Mouse (Mus musculus): ENCODE measurements at regions not wholly inside any gene's neighbourhood (a gene's known extent, or its start where the extent isn't known, plus 50 kb on each side); places are given as distances from the start of the nearest gene placed in this dataset.

GRCm38 (mm10) chr7:124777822-124778221 lies 666.7 kb upstream of the Kdm8 start:
- Histone ChIP-seq H3K9ac (no peak overlapping the region), H3K4me1 (no peaks in the 10 kb centered on the region), H3K4me3 (replicated peaks) (no peak overlapping the region), H3K4me2 (no peak overlapping the region), H3K36me3 (no peaks in the 10 kb centered on the region), H3K27ac (no peak overlapping the region), H3K27me3 (replicated peaks) (no peaks in the 10 kb centered on the region), H3K9me3 (no peaks in the 10 kb centered on the region)
- ATAC-seq (ENCODE audit: insufficient read depth, low FRiP score, low read depth), result no peak
- 56% methylated on average over 1 of the region's 1 CpGs for WGBS

GRCm38 (mm10) chr7:124782816-124783215 lies 661.7 kb upstream of the Kdm8 start:
- no peak overlapping the region for H3K9ac ChIP-seq

GRCm38 (mm10) chr7:124784995-124785394 lies 659.5 kb upstream of the Kdm8 start:
- whole genome bisulfite sequencing, result 63% methylated on average over 2 of the region's 2 CpGs
- ATAC-seq (ENCODE audit: insufficient read depth, low FRiP score, low read depth), result no peak
- H3K4me2 ChIP-seq, result no peak overlapping the region

More at GRCm38 (mm10) chr7:124782816-124783215, 661.7 kb upstream of the Kdm8 start:
- H3K4me2 ChIP-seq, result no peak overlapping the region
- H3K27ac ChIP-seq, result no peak overlapping the region
- H3K9me3 ChIP-seq, result no peaks in the 10 kb centered on the region
- no peaks in the 10 kb centered on the region for H3K4me1 ChIP-seq
- H3K36me3 ChIP-seq, result no peaks in the 10 kb centered on the region
- WGBS, result 55% methylated on average over 4 of the region's 4 CpGs
- ATAC-seq (ENCODE audit: insufficient read depth, low FRiP score, low read depth), result no peak
- no peak overlapping the region for H3K4me3 ChIP-seq (replicated peaks)
- no peaks in the 10 kb centered on the region for H3K27me3 ChIP-seq (replicated peaks)

GRCm38 (mm10) chr7:124785896-124786295 lies 658.6 kb upstream of the Kdm8 start:
- Histone ChIP-seq H3K36me3 (no peaks in the 10 kb centered on the region), H3K4me1 (no peaks in the 10 kb centered on the region), H3K27me3 (replicated peaks) (no peaks in the 10 kb centered on the region), H3K4me3 (replicated peaks) (no peak overlapping the region), H3K9me3 (no peaks in the 10 kb centered on the region), H3K4me2 (no peak overlapping the region), H3K27ac (no peak overlapping the region), H3K9ac (no peak overlapping the region)
- WGBS, result 89% methylated on average over 8 of the region's 8 CpGs
- no peak for ATAC-seq (ENCODE audit: insufficient read depth, low FRiP score, low read depth)

More at GRCm38 (mm10) chr7:124784995-124785394, 659.5 kb upstream of the Kdm8 start:
- no peaks in the 10 kb centered on the region for H3K4me1 ChIP-seq
- no peak overlapping the region for H3K4me3 ChIP-seq (replicated peaks)
- no peak overlapping the region for H3K27ac ChIP-seq
- no peak overlapping the region for H3K9ac ChIP-seq
- no peaks in the 10 kb centered on the region for H3K36me3 ChIP-seq
- H3K27me3 ChIP-seq (replicated peaks), result no peaks in the 10 kb centered on the region
- H3K9me3 ChIP-seq, result no peaks in the 10 kb centered on the region

GRCm38 (mm10) chr7:124788781-124789180 lies 655.7 kb upstream of the Kdm8 start:
- Histone ChIP-seq H3K4me1 (no peaks in the 10 kb centered on the region), H3K36me3 (no peaks in the 10 kb centered on the region), H3K27me3 (replicated peaks) (no peaks in the 10 kb centered on the region), H3K4me3 (replicated peaks) (no peak overlapping the region), H3K9ac (no peak overlapping the region), H3K9me3 (no peaks in the 10 kb centered on the region), H3K4me2 (no peak overlapping the region), H3K27ac (no peak overlapping the region)
- no peak for ATAC-seq (ENCODE audit: insufficient read depth, low FRiP score, low read depth)
- 61% methylated on average over 3 of the region's 3 CpGs for WGBS

GRCm38 (mm10) chr7:124803101-124803500 lies 641.4 kb upstream of the Kdm8 start:
- ATAC-seq (ENCODE audit: insufficient read depth, low FRiP score, low read depth), result no peak
- Histone ChIP-seq H3K4me3 (replicated peaks) (no peak overlapping the region), H3K9ac (no peak overlapping the region), H3K36me3 (no peaks in the 10 kb centered on the region), H3K27ac (no peak overlapping the region), H3K27me3 (replicated peaks) (no peaks in the 10 kb centered on the region), H3K4me1 (no peaks in the 10 kb centered on the region), H3K9me3 (no peaks in the 10 kb centered on the region), H3K4me2 (no peak overlapping the region)
- WGBS, result 82% methylated on average over 3 of the region's 3 CpGs

- H3K36me3 ChIP-seq, result no peaks in the 10 kb centered on the region
- no peak overlapping the region for H3K4me3 ChIP-seq (replicated peaks)
- no peak overlapping the region for H3K27ac ChIP-seq
- H3K9me3 ChIP-seq, result no peaks in the 10 kb centered on the region
- H3K4me2 ChIP-seq, result no peak overlapping the region
- no peak for ATAC-seq (ENCODE audit: insufficient read depth, low FRiP score, low read depth)
- no peak overlapping the region for H3K9ac ChIP-seq
- no peaks in the 10 kb centered on the region for H3K27me3 ChIP-seq (replicated peaks)
- no peaks in the 10 kb centered on the region for H3K4me1 ChIP-seq
Measured at GRCm38 (mm10) chr7:124834692-124835091, 609.8 kb upstream of the Kdm8 start.

GRCm38 (mm10) chr7:124836531-124836930 lies 607.9 kb upstream of the Kdm8 start:
- H3K27me3 ChIP-seq (replicated peaks), result no peaks in the 10 kb centered on the region

GRCm38 (mm10) chr7:124855056-124855455 lies 589.4 kb upstream of the Kdm8 start:
- H3K9ac ChIP-seq, result no peak overlapping the region
- no peaks in the 10 kb centered on the region for H3K36me3 ChIP-seq
- no peaks in the 10 kb centered on the region for H3K27me3 ChIP-seq (replicated peaks)
- no peaks in the 10 kb centered on the region for H3K4me1 ChIP-seq
- no peak overlapping the region for H3K4me2 ChIP-seq
- no peak for ATAC-seq (ENCODE audit: insufficient read depth, low FRiP score, low read depth)
- no peaks in the 10 kb centered on the region for H3K9me3 ChIP-seq
- no peak overlapping the region for H3K27ac ChIP-seq
- no peak overlapping the region for H3K4me3 ChIP-seq (replicated peaks)
- WGBS, result 73% methylated on average over 5 of the region's 5 CpGs

More at GRCm38 (mm10) chr7:124836531-124836930, 607.9 kb upstream of the Kdm8 start:
- Histone ChIP-seq H3K4me1 (no peaks in the 10 kb centered on the region), H3K4me3 (replicated peaks) (no peak overlapping the region), H3K4me2 (no peak overlapping the region), H3K36me3 (no peaks in the 10 kb centered on the region), H3K9ac (no peak overlapping the region), H3K27ac (no peak overlapping the region), H3K9me3 (no peaks in the 10 kb centered on the region)
- no peak for ATAC-seq (ENCODE audit: insufficient read depth, low FRiP score, low read depth)
- 92% methylated on average over 3 of the region's 3 CpGs for WGBS

- no peaks in the 10 kb centered on the region for H3K9me3 ChIP-seq
- no peaks in the 10 kb centered on the region for H3K4me1 ChIP-seq
- no peak overlapping the region for H3K27ac ChIP-seq
- no peaks in the 10 kb centered on the region for H3K36me3 ChIP-seq
- H3K9ac ChIP-seq, result no peak overlapping the region
- ATAC-seq (ENCODE audit: insufficient read depth, low FRiP score, low read depth), result no peak
- no peaks in the 10 kb centered on the region for H3K27me3 ChIP-seq (replicated peaks)
- H3K4me3 ChIP-seq (replicated peaks), result no peak overlapping the region
- WGBS, result 74% methylated on average over 3 of the region's 3 CpGs
- H3K4me2 ChIP-seq, result no peak overlapping the region
Measured at GRCm38 (mm10) chr7:124857106-124857505, 587.4 kb upstream of the Kdm8 start.

- WGBS, result 68% methylated on average over 2 of the region's 2 CpGs
- no peaks in the 10 kb centered on the region for H3K36me3 ChIP-seq
- no peak overlapping the region for H3K9ac ChIP-seq
- H3K9me3 ChIP-seq, result no peaks in the 10 kb centered on the region
- H3K4me1 ChIP-seq, result no peaks in the 10 kb centered on the region
- H3K4me3 ChIP-seq (replicated peaks), result no peak overlapping the region
- no peaks in the 10 kb centered on the region for H3K27me3 ChIP-seq (replicated peaks)
- H3K27ac ChIP-seq, result no peak overlapping the region
- no peak for ATAC-seq (ENCODE audit: insufficient read depth, low FRiP score, low read depth)
- no peak overlapping the region for H3K4me2 ChIP-seq
Measured at GRCm38 (mm10) chr7:124861397-124861796, 583.1 kb upstream of the Kdm8 start.

- WGBS, result 38% methylated on average over 6 of the region's 6 CpGs
- H3K4me3 ChIP-seq (replicated peaks), result no peak overlapping the region
- H3K27me3 ChIP-seq (replicated peaks), result no peaks in the 10 kb centered on the region
- ATAC-seq (ENCODE audit: insufficient read depth, low FRiP score, low read depth), result peak; percentile 68; the same call in 1 of the 2 replicates
- H3K36me3 ChIP-seq, result no peaks in the 10 kb centered on the region
- peak overlapping the region; percentile 76; the same call in 1 of the 2 replicates for H3K27ac ChIP-seq
- H3K4me1 ChIP-seq, result 0 out of 2 replicates have a peak, but pooled peaks cover 3% of the 10 kb centered on the region
- no peak overlapping the region for H3K4me2 ChIP-seq
- H3K9me3 ChIP-seq, result no peaks in the 10 kb centered on the region
- no peak overlapping the region for H3K9ac ChIP-seq
Measured at GRCm38 (mm10) chr7:124868133-124868603, 576.3 kb upstream of the Kdm8 start.

GRCm38 (mm10) chr7:124868621-124869020 lies 575.9 kb upstream of the Kdm8 start:
- H3K36me3 ChIP-seq, result no peaks in the 10 kb centered on the region
- no peaks in the 10 kb centered on the region for H3K27me3 ChIP-seq (replicated peaks)
- 42% methylated on average over 3 of the region's 3 CpGs for WGBS
- H3K9me3 ChIP-seq, result no peaks in the 10 kb centered on the region
- no peak overlapping the region for H3K9ac ChIP-seq
- no peak overlapping the region for H3K4me3 ChIP-seq (replicated peaks)
- ATAC-seq (ENCODE audit: insufficient read depth, low FRiP score, low read depth), result no peak
- H3K4me1 ChIP-seq, result 0 out of 2 replicates have a peak, but pooled peaks cover 3% of the 10 kb centered on the region
- H3K4me2 ChIP-seq, result no peak overlapping the region
- peak overlapping the region; percentile 76; the same call in 1 of the 2 replicates for H3K27ac ChIP-seq

Measured in stomach, embryonic 15.5 days (tissue).